Mouse (Mus musculus) kidney, postnatal 0 days (tissue): Measurements from ENCODE around the gene Sike1. TPM values are rescaled to one million over a fixed set of nuclear protein-coding genes. Genes with fewer than 3 reads are reported as not detected.
A peak's percentile ranks its signal among the peaks of the same experiment; 100 is the strongest.

Experiments
- ATAC-seq: fragments of 200-750 bp; cut with Nextera tagmentation; replicated peaks from 2 replicates; pipeline ENCODE4 v1.8.0; 2017; ENCODE audit warnings: low read depth, moderate number of reproducible peaks, moderate TSS enrichment, moderate library complexity; ENCODE audit not compliant: low FRiP score
- DNase-seq: peaks from one replicate; pipeline ENCODE4 v3.0.0-alpha.2; 2016; ENCODE audit warnings: low spot score
- H3K27ac ChIP-seq: fragments of 300-500 bp; sonication (generic); 2 replicates; pipeline ENCODE4 v1.5.1; 2014; ENCODE audit warnings: mild to moderate bottlenecking
- H3K27me3 ChIP-seq: fragments of 300-500 bp; sonication (generic); 2 replicates; pipeline ENCODE4 v1.6.1; 2014; ENCODE audit warnings: low read length, mixed read lengths; ENCODE audit not compliant: insufficient read depth
- H3K36me3 ChIP-seq: fragments of 300-500 bp; sonication (generic); 2 replicates; pipeline ENCODE4 v1.6.1; 2014; ENCODE audit warnings: low read length, mixed read lengths; ENCODE audit not compliant: insufficient read depth
- H3K4me1 ChIP-seq: fragments of 300-500 bp; sonication (generic); replicated peaks from 2 replicates; pipeline ENCODE4 v1.6.1; 2014; ENCODE audit warnings: antibody characterized with exemption, low read length, mixed read lengths; ENCODE audit not compliant: insufficient read depth
- H3K4me2 ChIP-seq: fragments of 300-500 bp; sonication (generic); 2 replicates; pipeline ENCODE4 v1.6.1; 2014; ENCODE audit warnings: mild to moderate bottlenecking, low read length, moderate library complexity, mixed read lengths
- H3K4me3 ChIP-seq: fragments of 300-500 bp; sonication (generic); replicated peaks from 2 replicates; pipeline ENCODE4 v1.5.1; 2014; ENCODE audit warnings: low read depth, low read length
- H3K9ac ChIP-seq: fragments of 300-500 bp; sonication (generic); 2 replicates; pipeline ENCODE4 v1.6.1; 2014; ENCODE audit warnings: low read depth, low read length
- H3K9me3 ChIP-seq: fragments of 300-500 bp; sonication (generic); replicated peaks from 2 replicates; pipeline ENCODE4 v1.6.1; 2016; ENCODE audit warnings: low read length, inconsistent platforms, mixed read lengths
- CTCF ChIP-seq: IDR thresholded peaks from 2 replicates; pipeline ENCODE4 v1.5.1; 2016; ENCODE audit warnings: antibody characterized with exemption, low read depth, mild to moderate bottlenecking, moderate library complexity
- WGBS: fragments of 180-500 bp; shearing (Covaris S2); extraction: QIAGEN DNeasy Blood & Tissue Kit; methylation state at CpG from one replicate; pipeline ENCODE4 v1.1.7; 2014; 5-methylcytosine and 5-hydroxymethylcytosine counted together
- polyA plus RNA-seq: library from polyadenylated mRNA; unstranded; fragments of >200 nt; fragmentation: Nextera tagmentation; extraction: Ambion mirVana; gene quantifications from 2 replicates; pipeline ENCODE4 v1.2.1, GENCODE M21; 2015

Sike1 gene
- polyA plus RNA-seq, 1 experiment from 2014 or later, result 59.5 TPM

DNA sequence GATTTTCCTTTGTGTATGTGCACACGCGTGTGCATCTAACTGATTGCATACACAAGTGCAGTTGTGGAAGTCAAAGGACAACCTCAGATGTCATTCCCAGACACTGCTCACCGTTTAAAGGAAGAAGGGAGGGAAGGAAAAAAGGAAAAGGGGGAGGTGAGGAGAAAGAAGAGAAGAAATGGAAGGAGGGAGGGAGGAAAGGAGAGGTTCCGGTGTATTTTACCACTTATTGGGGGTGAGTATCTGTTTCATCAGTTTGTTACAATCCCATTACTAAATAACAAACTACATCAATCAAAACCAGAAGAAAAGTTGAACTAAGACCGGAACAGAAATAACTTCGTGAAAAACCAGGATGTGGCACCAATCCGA, 289 bp upstream of the Sike1 start:
- DNase-seq (no peak), ATAC-seq (no peak)
- Histone ChIP-seq H3K4me3 (peak overlapping the region; percentile 80), H3K9ac (peak overlapping the region; percentile 85; the same call in 1 of the 2 replicates), H3K9me3 (no peaks in the 10 kb centered on the region), H3K4me2 (peak overlapping the region; percentile 66), H3K27ac (peak overlapping the region; percentile 94), H3K27me3 (no peaks in the 10 kb centered on the region), H3K36me3 (peaks cover 15% of the 10 kb centered on the region), H3K4me1 (no peaks in the 10 kb centered on the region)
- TF ChIP-seq CTCF, result no peak
- 49% methylated on average over 7 of the region's 7 CpGs for WGBS

DNA sequence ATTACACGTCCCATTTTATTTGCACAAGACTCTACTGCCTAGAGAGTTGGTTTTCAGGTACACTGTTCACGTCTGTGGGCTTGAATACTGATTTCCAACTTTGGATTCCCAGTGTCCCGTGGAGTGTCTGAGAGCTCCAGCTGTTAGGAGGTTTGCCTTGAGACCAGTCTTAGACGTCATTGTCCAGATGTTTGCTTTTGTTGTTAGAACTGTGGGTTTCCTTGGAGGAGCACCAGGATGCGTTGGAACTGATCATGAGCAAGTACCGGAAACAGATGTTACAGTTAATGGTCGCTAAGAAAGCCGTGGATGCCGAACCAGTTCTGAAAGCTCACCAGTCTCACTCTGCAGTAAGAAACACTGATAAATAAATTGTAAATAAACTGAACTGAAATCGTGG, 1.5 kb downstream of the Sike1 start:
- Histone ChIP-seq H3K9ac (no peak overlapping the region), H3K4me3 (no peak overlapping the region), H3K9me3 (no peaks in the 10 kb centered on the region), H3K4me2 (no peak overlapping the region), H3K36me3 (peaks cover 24% of the 10 kb centered on the region), H3K4me1 (no peaks in the 10 kb centered on the region), H3K27me3 (no peaks in the 10 kb centered on the region), H3K27ac (peak overlapping the region; percentile 47; the same call in 1 of the 2 replicates)
- 62% methylated on average over 10 of the region's 10 CpGs for WGBS
- ATAC-seq (no peak), DNase-seq (peak; percentile 21)
- TF ChIP-seq CTCF, result no peak

DNA sequence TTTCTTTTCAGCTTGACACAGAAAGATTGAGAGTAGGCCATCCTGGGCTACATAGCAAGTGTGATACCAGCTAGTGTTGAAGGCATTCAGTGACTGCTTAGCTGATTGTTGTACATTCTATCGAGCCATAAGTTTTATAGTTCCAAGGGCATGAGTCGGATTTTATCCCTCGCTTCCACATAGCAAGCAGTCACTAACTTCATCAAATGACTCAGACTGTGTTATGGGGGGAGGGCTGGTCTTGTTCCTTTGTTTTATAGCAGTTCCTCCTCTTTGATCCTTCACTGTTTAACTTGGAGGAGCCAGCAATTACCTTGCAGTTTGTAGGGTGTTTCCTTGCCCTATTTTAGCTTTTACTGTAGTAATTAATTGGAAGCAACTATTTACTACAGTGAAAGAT, 2.1 kb downstream of the Sike1 start:
- no peak for ATAC-seq
- TF ChIP-seq CTCF, result no peak

DNA sequence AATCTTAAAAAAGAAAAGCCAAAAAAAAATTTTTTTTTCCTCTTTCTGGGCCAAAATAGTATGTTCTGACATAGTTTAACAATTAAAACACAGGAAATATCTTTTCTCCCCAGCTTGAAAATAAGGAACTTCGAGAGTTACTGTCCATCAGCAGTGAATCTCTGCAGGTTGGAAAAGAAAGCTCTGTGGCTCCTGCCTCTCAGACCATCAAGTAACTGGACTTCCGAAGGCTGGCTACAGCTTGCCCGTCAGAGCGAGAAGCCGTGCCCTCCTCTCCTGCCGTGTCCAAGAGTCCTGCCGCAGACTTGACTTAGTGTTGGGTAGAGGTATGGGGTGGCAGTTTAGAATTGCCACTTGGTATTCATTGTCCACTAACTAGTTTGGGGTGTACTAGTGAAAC, 6.1 kb downstream of the Sike1 start:
- Histone ChIP-seq H3K36me3 (peaks cover 24% of the 10 kb centered on the region), H3K4me3 (no peak overlapping the region), H3K27ac (no peak overlapping the region), H3K27me3 (no peaks in the 10 kb centered on the region), H3K9ac (no peak overlapping the region), H3K9me3 (no peaks in the 10 kb centered on the region), H3K4me2 (no peak overlapping the region), H3K4me1 (no peaks in the 10 kb centered on the region)
- DNase-seq, result no peak
- ATAC-seq, result no peak
- TF ChIP-seq CTCF, result no peak
- 92% methylated on average over 7 of the region's 7 CpGs for WGBS

More for the DNA sequence above, 2.1 kb downstream of the Sike1 start:
- WGBS, result 28% methylated on average over 3 of the region's 3 CpGs
- H3K27ac ChIP-seq, result no peak overlapping the region
- no peaks in the 10 kb centered on the region for H3K27me3 ChIP-seq
- no peak for DNase-seq
- H3K36me3 ChIP-seq, result peaks cover 24% of the 10 kb centered on the region
- no peak overlapping the region for H3K4me3 ChIP-seq
- no peaks in the 10 kb centered on the region for H3K4me1 ChIP-seq
- no peak overlapping the region for H3K4me2 ChIP-seq
- no peaks in the 10 kb centered on the region for H3K9me3 ChIP-seq
- H3K9ac ChIP-seq, result no peak overlapping the region

DNA sequence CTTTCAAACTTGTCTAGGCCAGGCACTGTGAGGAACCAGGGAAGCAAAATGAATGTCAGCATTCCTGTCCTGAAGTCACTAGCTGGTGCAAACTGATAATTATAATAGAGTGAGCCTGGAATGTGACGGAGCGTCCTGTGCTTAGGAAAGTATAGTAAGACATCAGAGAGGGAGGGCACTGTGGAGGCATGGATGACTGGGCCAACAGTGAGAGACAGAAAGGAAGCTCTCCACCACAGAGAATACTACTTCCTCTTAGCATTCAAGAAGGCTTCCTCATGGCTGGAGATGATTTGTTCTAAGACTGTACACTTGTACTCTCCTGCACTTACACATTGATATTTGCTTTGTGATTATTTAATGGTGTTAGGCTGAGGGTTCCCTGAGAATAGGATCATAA, 21.8 kb downstream of the Sike1 start:
- H3K27ac ChIP-seq, result no peak overlapping the region
- H3K9ac ChIP-seq, result no peak overlapping the region
- no peak overlapping the region for H3K4me3 ChIP-seq
- no peaks in the 10 kb centered on the region for H3K9me3 ChIP-seq
- 0 out of 2 replicates have a peak, but pooled peaks cover 6% of the 10 kb centered on the region for H3K4me1 ChIP-seq
- no peak for DNase-seq
- 50% methylated on average over 2 of the region's 2 CpGs for WGBS
- no peak for ATAC-seq
- H3K36me3 ChIP-seq, result no peaks in the 10 kb centered on the region
- H3K4me2 ChIP-seq, result no peak overlapping the region
- H3K27me3 ChIP-seq, result no peaks in the 10 kb centered on the region
- no peak for TF ChIP-seq CTCF

DNA sequence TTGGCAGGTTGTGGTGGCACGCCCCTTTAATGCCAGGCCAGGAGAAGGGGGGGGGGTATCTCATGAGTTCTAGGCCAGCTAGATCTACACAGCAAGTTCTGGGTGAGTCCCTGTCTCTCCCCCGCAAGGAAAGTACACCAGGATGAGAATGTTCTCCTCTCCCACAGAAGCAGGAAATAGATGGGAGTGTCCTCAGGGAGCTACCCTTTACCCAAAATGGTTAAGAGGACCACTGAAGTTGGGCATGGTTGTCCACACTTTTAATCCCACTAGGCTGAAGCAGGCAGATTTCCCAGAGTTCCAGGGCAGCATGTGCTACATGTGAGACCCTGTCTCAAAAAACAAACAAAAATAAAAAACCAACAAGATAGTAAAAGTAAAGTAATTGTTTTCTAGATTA, 24.0 kb downstream of the Sike1 start:
- Histone ChIP-seq H3K9ac (no peak overlapping the region), H3K27ac (no peak overlapping the region), H3K4me3 (no peak overlapping the region), H3K9me3 (no peaks in the 10 kb centered on the region), H3K36me3 (no peaks in the 10 kb centered on the region), H3K4me2 (peak overlapping the region; percentile 44; the same call in 1 of the 2 replicates), H3K27me3 (no peaks in the 10 kb centered on the region), H3K4me1 (0 out of 2 replicates have a peak, but pooled peaks cover 9% of the 10 kb centered on the region)
- WGBS, result 88% methylated on average over 2 of the region's 2 CpGs
- DNase-seq (no peak), ATAC-seq (no peak)
- TF ChIP-seq CTCF, result no peak
